In genomic region chr11:121129616-121130015, GRCm38 (mm10) we compare ENCODE assay signal across 22 mouse cellular contexts. TPM values are rescaled to one million over a fixed set of nuclear protein-coding genes. Genes with fewer than 3 reads are reported as not detected.
"Had no signal": no experiment of that assay in that cellular context is flagged by ENCODE, and none has a peak within 500 bp of the region (broad histone marks: within the 10 kb centered on the region; RNA-seq: fewer than 3 reads in every experiment).

No protein-coding gene starts in this region.

- H3K36me3 ChIP-seq: limb, embryonic 15.5 days; midbrain, embryonic 10.5 days; neural tube, embryonic 12.5 days had no signal

- H3K27ac ChIP-seq: limb, embryonic 15.5 days; liver, embryonic 14.5 days; midbrain, embryonic 10.5 days; neural tube, embryonic 12.5 days had no signal

- H3K4me1 ChIP-seq: limb, embryonic 15.5 days; midbrain, embryonic 10.5 days; neural tube, embryonic 12.5 days had no signal

- H3K27me3 ChIP-seq: limb, embryonic 15.5 days; neural tube, embryonic 12.5 days had no signal

- H3K4me3 ChIP-seq: limb, embryonic 15.5 days; midbrain, embryonic 10.5 days; neural tube, embryonic 12.5 days had no signal

- DNase-seq: kidney, adult 11 months; kidney, adult 9 months; kidney, postnatal 14 days; lung, adult 18-20 months; midbrain, embryonic 14.5 days; retina, postnatal 1 day; thymus, postnatal 36 days had no signal

- H3K9ac ChIP-seq: limb, embryonic 15.5 days; liver, embryonic 14.5 days; neural tube, embryonic 12.5 days had no signal

- H3K9me3 ChIP-seq: limb, embryonic 15.5 days; midbrain, embryonic 10.5 days; neural tube, embryonic 12.5 days had no signal

- H3K4me2 ChIP-seq: limb, embryonic 15.5 days; neural tube, embryonic 12.5 days had no signal

RNA-seq across cellular contexts. Expression of gene Tex19.2, which starts 11.1 kb away (rescaled TPM):
- total RNA-seq: layer of hippocampus, adult 8-10 months; layer of hippocampus, postnatal 14 days; left cerebral cortex, adult 18-20 months; left cerebral cortex, postnatal 25 days; megakaryocyte, adult 5-6 weeks; neutrophil, adult 5-6 weeks had no signal
- polyA plus RNA-seq: large intestine, adult 2 months; limb, embryonic 11.5 days; limb, embryonic 15.5 days; midbrain, embryonic 10.5 days; midbrain, embryonic 14.5 days; neural tube, embryonic 12.5 days; small intestine, adult 2 months; stomach, embryonic 16.5 days had no signal

RNA-seq across cellular contexts. Expression of gene Tex19.1, which starts 16.3 kb away (rescaled TPM):
- total RNA-seq: layer of hippocampus, adult 8-10 months; layer of hippocampus, postnatal 14 days; left cerebral cortex, adult 18-20 months; left cerebral cortex, postnatal 25 days; megakaryocyte, adult 5-6 weeks; neutrophil, adult 5-6 weeks had no signal
- polyA plus RNA-seq: large intestine, adult 2 months; limb, embryonic 15.5 days; midbrain, embryonic 14.5 days; neural tube, embryonic 12.5 days; small intestine, adult 2 months; stomach, embryonic 16.5 days; thymus, postnatal 0 days had no signal

RNA-seq across cellular contexts. Expression of gene Uts2r, which starts 30.5 kb away (rescaled TPM):
- total RNA-seq: left cerebral cortex, postnatal 25 days; megakaryocyte, adult 5-6 weeks; neutrophil, adult 5-6 weeks had no signal
- polyA plus RNA-seq: large intestine, adult 2 months; limb, embryonic 11.5 days; liver, embryonic 14.5 days; small intestine, adult 2 months had no signal

RNA-seq across cellular contexts. Expression of gene Sectm1a, which starts 48.6 kb away (rescaled TPM):
- total RNA-seq: layer of hippocampus, adult 8-10 months; layer of hippocampus, postnatal 14 days; left cerebral cortex, adult 18-20 months; left cerebral cortex, postnatal 25 days; neutrophil, adult 5-6 weeks had no signal
- polyA plus RNA-seq: limb, embryonic 11.5 days; midbrain, embryonic 10.5 days; midbrain, embryonic 14.5 days; neural tube, embryonic 12.5 days had no signal
